Mouse (Mus musculus): Measurements from ENCODE around the gene 1700069L16Rik.

DNA sequence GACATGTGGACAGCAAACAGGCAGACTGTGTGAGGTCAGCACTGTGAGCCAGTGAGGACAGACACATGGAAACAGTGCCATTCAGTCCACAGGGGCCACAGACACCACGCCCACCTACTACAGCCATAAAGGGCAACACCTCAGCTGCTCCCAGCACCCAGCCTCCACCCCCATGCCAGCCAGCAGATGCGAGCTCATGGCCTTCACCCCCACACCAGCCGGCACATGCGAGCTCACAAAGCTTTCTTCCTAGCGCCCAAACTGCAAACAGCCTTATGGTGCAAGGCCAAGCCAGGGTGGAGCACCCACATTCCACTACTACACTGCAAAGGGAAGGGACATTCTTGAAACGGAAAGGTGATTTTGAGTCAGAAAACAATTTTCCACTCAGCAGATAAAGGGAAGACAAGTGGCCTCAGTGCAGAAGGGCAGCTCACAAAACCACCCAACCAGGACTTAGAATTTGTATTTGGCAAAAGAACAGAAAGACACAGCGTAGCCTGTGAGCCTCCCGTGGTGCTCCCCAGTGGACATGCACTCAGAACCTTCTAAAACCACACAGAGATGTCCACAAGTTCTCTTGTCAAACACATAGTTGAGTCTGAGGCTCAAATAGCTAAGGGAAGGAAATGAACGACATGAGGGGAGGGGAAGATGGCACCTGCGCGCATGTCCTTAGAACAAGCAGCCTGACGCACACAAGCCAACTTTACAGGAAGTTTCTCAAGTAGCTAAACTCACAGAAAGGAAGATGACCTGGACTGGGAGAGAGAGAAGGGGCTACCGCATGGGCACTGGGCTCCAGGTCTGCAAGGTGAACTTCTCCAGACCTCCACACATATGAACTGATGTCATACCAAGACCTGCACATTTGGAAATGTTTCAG, 41.3 kb upstream of the 1700069L16Rik start:
- TF ChIP-seq GATA1 (IDR thresholded peaks at IDR 0.05; ENCODE audit: low read length) (no peak), TAL1 (IDR thresholded peaks at IDR 0.05; ENCODE audit: low read length) (no peak)

Measured in erythroblast, embryonic 14.5 days (primary cell).